Mouse (Mus musculus) intestine, postnatal 0 days (tissue): Measurements from ENCODE around the gene Fzd1. TPM values are rescaled to one million over a fixed set of nuclear protein-coding genes. Genes with fewer than 3 reads are reported as not detected.

Experiments used
- ATAC-seq: fragments of 200-750 bp; cut with Nextera tagmentation; 2 replicates; pipeline ENCODE4 v1.8.0; 2017; ENCODE audit warnings: mild to moderate bottlenecking, moderate TSS enrichment, moderate library complexity
- H3K27ac ChIP-seq: fragments of 300-500 bp; sonication (generic); 2 replicates; pipeline ENCODE4 v1.5.1; 2014; ENCODE audit warnings: mild to moderate bottlenecking, low read depth, low read length, moderate library complexity
- H3K27me3 ChIP-seq: fragments of 300-500 bp; sonication (generic); replicated peaks from 2 replicates; pipeline ENCODE4 v1.6.1; 2014; ENCODE audit warnings: low read length, mixed read lengths; ENCODE audit not compliant: control insufficient read depth, insufficient read depth
- H3K36me3 ChIP-seq: fragments of 300-500 bp; sonication (generic); 2 replicates; pipeline ENCODE4 v1.6.1; 2014; ENCODE audit warnings: mild to moderate bottlenecking, moderate library complexity; ENCODE audit not compliant: control insufficient read depth, insufficient read depth
- H3K4me1 ChIP-seq: fragments of 300-500 bp; sonication (generic); replicated peaks from 2 replicates; pipeline ENCODE4 v1.6.1; 2014; ENCODE audit warnings: antibody characterized with exemption, low read length, mixed read lengths; ENCODE audit not compliant: control insufficient read depth, insufficient read depth
- H3K4me2 ChIP-seq: fragments of 300-500 bp; sonication (generic); replicated peaks from 2 replicates; pipeline ENCODE4 v1.6.1; 2014; ENCODE audit warnings: low read depth, mild to moderate bottlenecking, moderate library complexity
- H3K4me3 ChIP-seq: fragments of 300-500 bp; sonication (generic); 2 replicates; pipeline ENCODE4 v1.5.1; 2014; ENCODE audit warnings: low read depth, low read length
- H3K9ac ChIP-seq: fragments of 300-500 bp; sonication (generic); 2 replicates; pipeline ENCODE4 v1.6.1; 2014; ENCODE audit warnings: mild to moderate bottlenecking, low read depth, low read length
- H3K9me3 ChIP-seq: fragments of 300-500 bp; sonication (generic); 2 replicates; pipeline ENCODE4 v1.6.1; 2016; ENCODE audit warnings: mixed run types; ENCODE audit not compliant: control insufficient read depth
- CTCF ChIP-seq: sonication (generic); IDR thresholded peaks from 2 replicates; pipeline ENCODE4 v1.5.1; 2016; ENCODE audit warnings: low read depth, mild to moderate bottlenecking, control low read depth, antibody characterized with exemption, moderate library complexity
- WGBS: fragments of 180-500 bp; shearing (Covaris S2); extraction: QIAGEN DNeasy Blood & Tissue Kit; methylation state at CpG from one replicate; pipeline ENCODE4 v1.1.7; 2014; 5-methylcytosine and 5-hydroxymethylcytosine counted together
- polyA plus RNA-seq: library from polyadenylated mRNA; unstranded; fragments of >200 nt; fragmentation: Nextera tagmentation; extraction: Ambion mirVana; gene quantifications from 2 replicates; pipeline ENCODE4 v1.2.1, GENCODE M21; 2015

Fzd1 gene
- polyA plus RNA-seq, 1 experiment from 2014 or later = 9.4 TPM

DNA sequence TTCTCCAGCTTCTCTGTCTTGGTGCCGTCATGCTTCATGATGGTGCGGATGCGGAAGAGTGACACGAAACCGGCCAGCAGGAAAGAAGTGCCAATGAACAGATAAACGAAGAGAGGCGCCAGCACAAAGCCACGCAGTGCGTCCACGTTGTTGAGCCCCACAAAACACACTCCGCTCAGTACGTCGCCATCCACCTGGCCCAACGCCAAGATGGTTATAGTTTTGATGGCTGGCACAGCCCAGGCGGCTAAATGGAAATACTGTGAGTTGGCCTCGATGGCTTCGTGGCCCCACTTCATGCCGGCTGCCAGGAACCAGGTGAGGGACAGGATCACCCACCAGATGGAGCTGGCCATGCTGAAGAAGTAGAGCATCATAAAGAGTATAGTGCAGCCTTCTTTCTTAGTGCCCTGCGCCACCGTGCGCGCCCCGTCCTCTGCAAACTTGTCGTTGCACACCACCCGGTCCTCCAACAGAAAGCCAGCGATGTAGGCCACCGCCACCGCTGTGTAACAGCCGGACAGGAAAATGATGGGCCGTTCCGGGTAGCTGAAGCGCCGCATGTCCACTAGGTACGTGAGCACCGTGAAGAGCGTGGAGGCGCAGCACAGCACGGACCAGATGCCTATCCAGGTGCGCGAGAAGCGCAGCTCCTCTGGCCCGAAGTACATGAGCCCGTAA lies 1.7 kb downstream of the Fzd1 start:
- ATAC-seq = no peak
- Histone ChIP-seq H3K27me3 (0 out of 2 replicates have a peak, but pooled peaks cover 12% of the 10 kb centered on the region), H3K36me3 (no peaks in the 10 kb centered on the region), H3K4me1 (no peaks in the 10 kb centered on the region), H3K9me3 (no peaks in the 10 kb centered on the region), H3K4me2 (peak overlapping the region; percentile 83), H3K27ac (no peak overlapping the region), H3K4me3 (peak overlapping the region; percentile 70), H3K9ac (peak overlapping the region; percentile 70)
- TF ChIP-seq CTCF = no peak; the same call in 1 of the 2 replicates
- 8% methylated on average over 43 of the region's 43 CpGs for WGBS

DNA sequence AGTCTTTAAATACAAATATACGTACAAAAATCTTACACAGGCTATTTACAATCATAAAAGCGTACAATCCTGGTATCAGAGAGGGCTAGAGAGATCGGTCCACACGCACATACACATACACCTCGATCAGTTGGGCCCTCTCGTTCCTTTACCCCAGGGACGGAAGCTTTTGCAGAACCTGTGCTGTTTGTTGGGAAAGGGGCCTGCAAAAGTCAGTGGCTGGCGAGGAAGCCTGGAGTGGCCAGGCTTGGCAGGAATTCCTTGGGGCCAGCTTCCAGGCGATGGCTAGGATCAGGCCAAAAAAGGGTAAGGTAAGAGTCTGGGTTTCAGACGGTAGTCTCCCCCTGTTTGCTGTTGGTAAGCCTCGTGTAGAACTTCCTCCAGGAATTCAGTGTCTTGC lies 2.5 kb downstream of the Fzd1 start:
- Histone ChIP-seq H3K9ac (no peak overlapping the region), H3K4me2 (peak overlapping the region; percentile 83), H3K9me3 (no peaks in the 10 kb centered on the region), H3K36me3 (no peaks in the 10 kb centered on the region), H3K27ac (no peak overlapping the region), H3K4me3 (peak overlapping the region; percentile 70), H3K27me3 (0 out of 2 replicates have a peak, but pooled peaks cover 12% of the 10 kb centered on the region), H3K4me1 (no peaks in the 10 kb centered on the region)
- 52% methylated on average over 11 of the region's 11 CpGs for WGBS
- no peak for TF ChIP-seq CTCF
- no peak for ATAC-seq

DNA sequence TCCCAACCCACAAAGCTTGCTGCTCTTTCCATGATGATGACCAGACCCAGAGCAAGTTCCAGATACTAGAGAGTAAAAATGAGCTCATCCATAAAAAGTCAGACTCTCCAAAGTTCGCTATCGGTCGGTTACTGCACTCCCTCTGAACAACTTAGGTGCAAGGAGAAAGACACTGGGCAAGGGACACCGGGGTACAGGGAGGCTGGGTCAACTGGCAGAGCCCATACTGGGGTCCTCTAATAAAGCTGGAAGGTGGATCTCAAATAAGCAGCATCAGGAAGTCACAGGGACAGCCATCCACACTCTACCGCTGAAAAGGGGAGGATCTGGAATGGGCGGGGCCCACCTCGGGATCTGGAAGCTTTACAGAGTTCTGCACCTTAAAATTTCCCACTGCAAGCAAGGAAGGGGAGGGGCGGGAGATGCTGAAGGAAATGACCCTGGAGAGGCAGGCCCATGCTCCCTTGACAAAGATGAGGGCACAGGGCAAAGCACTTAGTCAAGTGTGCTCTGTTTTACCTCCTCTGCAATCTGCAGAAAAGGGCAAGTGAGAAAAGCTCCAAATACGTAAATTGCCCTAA lies 3.0 kb downstream of the Fzd1 start:
- no peak for TF ChIP-seq CTCF
- Histone ChIP-seq H3K4me2 (peak overlapping the region; percentile 83), H3K27me3 (0 out of 2 replicates have a peak, but pooled peaks cover 12% of the 10 kb centered on the region), H3K4me1 (no peaks in the 10 kb centered on the region), H3K36me3 (no peaks in the 10 kb centered on the region), H3K27ac (no peak overlapping the region), H3K9me3 (no peaks in the 10 kb centered on the region), H3K4me3 (peak overlapping the region; percentile 70), H3K9ac (no peak overlapping the region)
- ATAC-seq = no peak
- 42% methylated on average over 9 of the region's 9 CpGs for WGBS

DNA sequence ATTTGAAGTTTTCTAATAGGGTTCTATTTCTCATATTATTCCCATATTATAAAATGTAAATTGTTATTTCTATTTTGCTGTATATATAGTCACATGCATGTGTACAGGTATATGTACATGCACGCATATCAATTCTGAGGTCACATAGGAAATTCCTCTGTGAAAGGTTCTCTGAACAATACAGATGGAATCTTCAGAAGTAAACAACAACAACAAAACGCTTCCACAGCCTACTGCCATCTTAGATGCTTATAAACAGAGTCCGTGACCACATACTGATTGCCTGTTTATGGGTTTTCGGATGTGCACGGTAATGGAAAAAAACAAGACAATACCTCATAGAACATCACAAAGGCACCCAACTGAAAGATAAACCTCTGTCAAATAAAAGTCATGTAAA lies 4.7 kb downstream of the Fzd1 start:
- TF ChIP-seq CTCF = no peak
- Histone ChIP-seq H3K27me3 (0 out of 2 replicates have a peak, but pooled peaks cover 12% of the 10 kb centered on the region), H3K9me3 (no peaks in the 10 kb centered on the region), H3K4me3 (no peak overlapping the region), H3K4me1 (no peaks in the 10 kb centered on the region), H3K9ac (no peak overlapping the region), H3K27ac (no peak overlapping the region), H3K4me2 (no peak overlapping the region), H3K36me3 (no peaks in the 10 kb centered on the region)
- 85% methylated on average over 5 of the region's 5 CpGs for WGBS
- no peak for ATAC-seq

DNA sequence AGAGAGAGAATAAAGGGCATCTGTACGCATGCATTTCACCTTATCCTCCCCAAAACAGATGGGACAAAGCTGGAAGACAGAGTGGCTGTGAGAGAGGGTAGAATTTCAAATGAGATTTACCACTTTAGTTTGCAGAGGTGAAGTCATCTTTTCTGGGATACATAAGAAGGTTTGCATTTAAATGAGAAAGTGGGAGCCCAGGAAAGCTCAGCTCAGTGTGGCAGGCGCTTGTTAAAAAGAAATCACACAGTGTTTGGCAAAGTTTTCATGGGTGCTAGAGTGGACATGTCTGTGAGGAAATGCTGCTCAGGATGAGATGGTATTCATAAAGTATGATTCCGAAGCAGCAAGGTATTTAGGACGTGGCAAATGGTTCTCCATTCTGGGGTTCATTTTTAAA lies 15.1 kb downstream of the Fzd1 start:
- no peak for TF ChIP-seq CTCF
- no peaks in the 10 kb centered on the region for H3K27me3 ChIP-seq
- no peak overlapping the region for H3K27ac ChIP-seq
- no peaks in the 10 kb centered on the region for H3K4me1 ChIP-seq
- H3K4me3 ChIP-seq = no peak overlapping the region
- H3K36me3 ChIP-seq = no peaks in the 10 kb centered on the region
- no peaks in the 10 kb centered on the region for H3K9me3 ChIP-seq
- WGBS = 86% methylated on average over 4 of the region's 4 CpGs
- no peak for ATAC-seq
- H3K9ac ChIP-seq = no peak overlapping the region
- H3K4me2 ChIP-seq = no peak overlapping the region

DNA sequence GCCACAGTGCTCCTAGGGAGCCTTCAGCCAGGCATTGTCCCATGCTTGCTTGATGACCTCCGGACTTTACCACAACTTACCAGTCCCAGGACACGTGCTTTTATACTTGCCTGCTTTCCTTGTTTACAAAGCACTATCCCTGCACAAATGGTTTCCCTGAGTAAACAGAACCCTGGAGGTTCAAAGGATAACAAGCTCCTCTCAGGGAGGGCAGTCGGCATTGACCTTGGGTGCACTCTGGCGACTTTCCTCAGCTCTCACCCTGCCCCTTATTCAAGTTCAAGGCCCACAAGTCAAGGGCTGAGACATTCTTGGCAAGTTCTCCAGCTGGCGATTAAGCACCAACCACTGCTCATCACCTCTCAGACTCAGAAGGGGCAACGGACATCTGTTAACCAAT lies 20.8 kb downstream of the Fzd1 start:
- H3K9me3 ChIP-seq = no peaks in the 10 kb centered on the region
- H3K9ac ChIP-seq = no peak overlapping the region
- TF ChIP-seq CTCF = no peak
- H3K27me3 ChIP-seq = no peaks in the 10 kb centered on the region
- no peaks in the 10 kb centered on the region for H3K4me1 ChIP-seq
- H3K36me3 ChIP-seq = no peaks in the 10 kb centered on the region
- ATAC-seq = no peak
- no peak overlapping the region for H3K27ac ChIP-seq
- no peak overlapping the region for H3K4me3 ChIP-seq
- WGBS = 18% methylated on average over 6 of the region's 6 CpGs
- H3K4me2 ChIP-seq = no peak overlapping the region
